In the genomic region with DNA sequence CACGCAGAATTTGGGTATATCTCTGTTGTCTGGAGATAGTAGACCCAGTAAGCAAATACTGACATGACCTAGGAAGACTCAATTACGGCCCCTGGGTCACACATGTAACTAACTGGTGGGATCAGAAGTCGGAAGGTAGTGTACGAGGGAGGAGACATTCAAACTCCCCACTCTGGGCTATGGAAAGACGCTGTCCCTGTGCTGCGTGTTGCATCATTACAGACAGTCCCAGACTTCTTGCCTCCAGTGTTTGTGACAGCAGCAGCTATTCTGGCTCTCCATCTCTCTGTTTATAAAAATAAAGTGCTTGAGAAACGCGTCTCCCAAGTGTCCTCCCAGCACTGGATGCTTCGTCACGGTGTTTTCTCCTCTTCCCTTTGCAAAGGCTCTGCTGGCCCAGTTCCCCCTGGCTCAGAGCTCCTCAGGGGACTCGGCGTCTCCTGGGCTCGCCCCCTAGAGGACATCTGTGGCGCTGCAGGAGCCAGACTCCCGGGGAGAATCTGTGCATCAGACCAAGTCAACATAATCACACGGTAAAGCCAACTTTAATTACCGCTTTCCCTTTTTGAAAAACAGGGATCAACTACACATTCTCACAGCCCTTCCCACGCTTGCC, we compare ENCODE assay signal across 8 mouse cellular contexts. TPM values are rescaled to one million over a fixed set of nuclear protein-coding genes. Genes with fewer than 3 reads are reported as not detected.
DNase-seq lines count a peak whose midpoint lies in the region; ATAC-seq lines count a peak whose summit lies in the region.

No protein-coding gene starts in this region.

- ATAC-seq in megakaryocyte progenitor cell, adult 5-6 weeks (replicated peaks; ENCODE audit: poor library complexity), result peak; percentile 97

- DNase-seq in T-cell, adult 2 months (ENCODE audit: low spot score), result peak; percentile 80
- DNase-seq in cerebellum, postnatal 4 days (ENCODE audit: low spot score in 2 of 2), result peak; percentile 75 to 84
- peak; percentile 81 to 90 for DNase-seq in gastrocnemius, adult 8-10 months (ENCODE audit: low spot score in 2 of 2)
- DNase-seq in induced T-regulatory cell, adult 2 months (ENCODE audit: low read depth), result peak; percentile 89
- DNase-seq in left cerebral cortex, adult 9 months (ENCODE audit: low spot score in 2 of 2), result peak; percentile 58 to 91
- DNase-seq in right cerebral cortex, postnatal 10 days (ENCODE audit: low spot score in 2 of 2), result peak; percentile 88 to 94
- DNase-seq in urinary bladder, postnatal 14 days (ENCODE audit: low spot score), result peak; percentile 95

RNA-seq across cellular contexts. Expression of a gene that starts 18.6 kb away (rescaled TPM):
- 10 to 100 TPM; 11.4 to 20.8 (median 13.5) TPM for total RNA-seq in gastrocnemius, adult 8-10 months (2022)
- total RNA-seq in megakaryocyte progenitor cell, adult 5-6 weeks (2015), result 62.6 and 71.6 TPM in 2 replicates
- total RNA-seq in megakaryocyte progenitor cell, adult 5-6 weeks (2017), result 43.6 and 48.9 TPM in 2 replicates

Comparison
In these comparisons a context has a peak if more than half of its experiments do, and no peak if none do; other contexts are left out.
1. Peak in every context shown above with its lines: DNase-seq and ATAC-seq.